Mouse (Mus musculus) ovary, adult 18-20 months (tissue): ENCODE data around the gene Pxmp4.

Experiments
- DNase-seq: peaks from one replicate; pipeline ENCODE4 v3.0.0; 2022; ENCODE audit warnings: low spot score, mixed read lengths

Pxmp4 gene

GRCm38 (mm10) chr2:154572996-154573395 lies 30.5 kb downstream of the Pxmp4 start:
- DNase-seq: no peak

DNA sequence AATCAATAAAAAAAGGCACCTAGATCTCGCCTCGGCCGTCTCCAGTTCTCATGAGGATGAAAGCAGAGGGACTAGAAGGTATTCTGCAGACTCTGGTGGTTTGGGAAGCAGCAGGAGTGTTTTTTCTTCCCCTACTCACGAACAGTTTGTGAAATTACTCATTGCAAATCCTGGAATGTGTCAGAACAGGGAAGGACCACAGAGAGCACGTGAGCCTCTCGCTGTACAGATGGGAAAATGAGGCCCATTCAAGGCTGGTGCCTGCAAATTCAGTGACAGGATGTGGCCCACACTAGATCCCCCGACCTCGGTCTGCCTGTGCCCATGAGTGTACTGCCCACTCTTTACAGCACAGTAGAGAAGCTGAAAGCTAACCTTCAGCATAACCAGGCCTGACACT lies 31.5 kb downstream of the Pxmp4 start:
- no peak for DNase-seq

DNA sequence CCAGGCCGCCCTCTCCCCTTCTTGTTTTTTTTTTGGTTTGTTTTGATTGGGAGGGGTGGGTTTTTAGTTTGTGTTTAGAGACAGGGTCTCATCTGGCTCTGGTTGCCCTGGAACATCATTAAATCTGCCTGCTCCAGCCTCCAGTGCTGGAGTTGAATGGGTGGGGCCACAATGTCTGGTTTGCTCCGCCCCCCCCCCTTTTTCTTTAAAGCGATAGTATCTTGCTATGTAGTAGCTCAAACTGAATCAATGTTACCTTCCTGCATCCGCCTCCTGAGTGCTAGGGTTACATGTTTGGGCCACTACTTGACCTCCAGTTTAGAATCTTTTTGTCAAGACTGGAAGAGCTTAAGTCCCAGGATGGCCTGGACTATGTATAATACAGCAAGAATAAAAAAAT lies 32.2 kb downstream of the Pxmp4 start:
- DNase-seq: no peak

DNA sequence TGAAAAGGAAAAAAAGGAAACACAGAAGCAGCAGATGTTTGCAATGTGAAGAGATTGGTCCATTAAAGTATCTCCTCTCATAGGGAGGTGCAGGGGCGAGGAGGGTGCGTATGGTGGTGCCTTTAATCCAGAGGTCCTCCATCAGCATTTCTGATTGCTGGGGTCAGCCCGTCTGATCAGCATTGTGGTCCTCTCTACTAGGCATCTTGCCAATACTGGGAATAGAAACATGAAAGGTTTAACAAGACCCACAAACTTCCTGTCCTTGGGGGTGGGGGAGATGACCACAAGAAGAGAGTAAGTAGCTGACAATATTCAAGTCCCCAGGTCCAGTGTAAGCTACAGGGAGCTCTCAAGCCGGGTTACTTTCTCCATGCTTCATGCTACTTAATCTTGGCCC lies 32.8 kb downstream of the Pxmp4 start:
- DNase-seq: no peak

DNA sequence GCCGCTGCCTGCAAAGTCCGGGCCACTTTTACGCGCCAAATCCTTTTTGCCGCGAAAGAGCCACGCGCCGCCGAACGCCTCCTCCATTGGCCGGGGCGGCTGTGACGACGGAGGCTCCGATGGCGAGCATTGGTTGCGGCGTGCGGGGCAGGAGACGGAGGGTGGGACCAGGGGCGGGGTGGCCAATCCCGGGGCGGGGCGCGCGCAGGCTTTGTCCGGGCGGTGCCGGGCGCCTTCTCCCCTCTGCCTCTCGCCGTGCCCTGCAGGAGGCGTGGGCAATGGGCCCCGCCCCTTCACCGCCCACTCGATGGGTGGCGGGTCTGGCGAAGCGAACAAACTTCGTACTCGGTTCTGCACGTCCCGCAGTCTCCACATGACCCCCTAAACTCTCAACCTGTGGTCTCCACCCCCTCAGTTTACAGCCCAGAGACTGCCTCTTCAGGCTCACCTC lies 33.6 kb downstream of the Pxmp4 start, which contains the start of gene E2f1:
Gene E2f1 (minus strand): TSS at position 57 of the 451 bp plus-strand sequence.
- DNase-seq: peak; percentile 91

- no peak for DNase-seq
These were observed 34.3 kb downstream of the Pxmp4 start for GRCm38 (mm10) chr2:154569071-154569748.

DNA sequence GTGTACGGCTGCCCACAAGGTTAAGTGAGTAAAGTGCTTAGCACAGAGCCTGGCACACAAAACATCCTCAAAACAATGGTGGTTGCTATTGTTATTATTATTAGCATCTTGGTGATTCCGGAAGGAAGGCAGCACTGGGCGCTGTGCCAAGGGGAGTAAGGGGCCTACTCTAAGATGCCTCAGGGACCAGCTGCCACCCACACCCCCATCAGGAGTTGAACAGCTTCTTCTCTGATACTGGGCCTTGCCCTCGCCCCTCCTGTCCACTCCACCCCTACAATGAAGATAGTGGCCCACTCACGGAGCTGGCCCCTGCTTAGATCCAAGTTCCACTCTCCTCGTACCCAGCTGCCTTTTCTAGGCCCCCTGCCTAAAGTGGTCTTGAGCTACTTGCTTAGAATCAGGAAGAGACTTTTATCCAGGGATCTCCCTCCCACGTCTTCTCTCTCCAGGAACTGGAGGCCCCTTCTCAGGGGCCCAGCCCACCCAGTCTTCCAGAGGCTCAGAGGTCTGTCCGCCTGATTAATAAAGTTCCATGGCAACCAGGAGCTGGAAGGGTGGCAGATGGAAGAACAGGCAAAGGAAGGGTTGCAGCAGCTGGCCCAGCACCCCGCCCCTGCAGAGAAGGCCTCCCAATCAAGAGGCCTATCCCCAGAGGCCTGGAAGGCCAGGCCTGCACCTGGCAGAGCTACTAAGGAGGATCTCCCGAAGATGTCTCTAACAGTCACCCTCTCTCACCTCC lies 35.0 kb downstream of the Pxmp4 start:
- DNase-seq: no peak

GRCm38 (mm10) chr2:154567766-154568165 lies 35.7 kb downstream of the Pxmp4 start:
- no peak for DNase-seq

DNA sequence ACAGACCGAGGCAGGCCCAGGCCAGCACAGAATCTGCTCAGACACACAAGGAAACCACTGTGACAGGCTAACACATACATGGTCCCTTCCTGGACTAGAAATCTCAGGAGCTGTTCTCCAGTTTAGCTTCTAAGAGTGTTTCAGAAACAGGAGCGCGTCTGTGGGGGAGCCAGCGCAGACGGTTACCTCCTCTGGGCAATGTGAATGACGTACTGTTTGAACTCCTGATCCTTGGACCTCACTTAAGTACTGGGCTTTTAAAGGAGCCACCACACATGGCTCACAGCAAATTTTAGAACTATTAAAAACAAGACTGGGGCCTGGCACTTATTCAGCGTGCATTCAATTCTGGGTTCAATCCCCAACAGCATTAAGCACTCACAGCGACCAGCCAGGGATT lies 36.9 kb downstream of the Pxmp4 start:
- no peak for DNase-seq

DNA sequence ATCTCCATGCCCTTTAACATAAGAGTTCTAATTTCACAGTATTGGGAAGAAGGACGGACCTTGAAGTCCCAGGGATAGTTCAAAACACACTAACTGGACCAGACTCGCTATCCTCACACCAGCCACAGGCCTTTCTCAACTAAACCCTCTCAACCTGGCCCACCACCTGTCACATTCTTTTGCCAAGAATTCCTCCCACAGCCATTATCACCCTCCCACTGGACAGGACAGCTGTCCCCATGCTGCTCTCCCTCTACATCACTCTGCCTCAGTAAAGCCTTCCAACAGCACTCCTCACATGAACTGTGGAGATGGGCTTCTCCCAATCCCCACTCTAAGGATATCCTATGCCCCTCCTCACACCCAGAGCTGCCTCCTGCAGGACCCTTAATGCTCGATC lies 37.9 kb downstream of the Pxmp4 start:
- DNase-seq: no peak

- no peak for DNase-seq
These were observed 39.8 kb downstream of the Pxmp4 start for GRCm38 (mm10) chr2:154563612-154564170.

DNA sequence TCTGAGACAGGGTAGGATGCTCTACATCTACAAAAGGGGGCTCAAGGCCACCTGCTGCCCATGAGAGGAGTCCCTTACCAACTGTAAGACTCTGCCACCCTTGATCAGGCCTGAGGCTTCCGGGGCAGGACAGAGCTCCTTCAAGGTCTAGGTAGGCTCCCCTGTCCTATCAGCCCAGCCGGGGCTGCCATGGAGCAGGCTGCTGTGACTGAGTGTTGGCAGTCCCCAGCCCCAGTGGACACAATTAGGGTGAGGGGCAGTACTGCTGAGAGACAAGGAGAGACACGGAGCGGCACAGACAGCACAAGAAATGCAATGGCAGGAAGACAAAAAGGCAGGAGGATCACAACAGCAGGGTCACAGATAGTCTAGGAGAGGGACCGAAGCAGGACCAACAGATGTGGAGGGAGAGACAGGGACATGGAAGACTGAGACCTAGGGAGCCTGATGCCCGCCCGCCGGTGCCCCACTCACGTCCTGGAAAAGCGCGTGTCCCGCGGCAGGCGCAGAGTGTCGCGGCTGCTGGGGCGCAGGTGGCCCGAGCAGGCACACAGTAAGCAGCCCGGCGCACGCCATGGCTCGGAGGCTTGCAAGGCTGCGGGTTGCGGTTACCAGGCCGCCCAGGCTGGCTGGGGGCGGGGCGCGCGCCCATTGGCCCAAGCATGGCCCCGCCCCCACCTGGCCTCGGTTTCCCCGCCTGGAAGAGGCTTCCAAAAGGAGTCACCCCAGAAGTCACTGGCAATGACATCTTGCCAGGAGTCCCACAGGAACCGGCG lies 45.1 kb downstream of the Pxmp4 start, which contains the start of gene Necab3:
Gene Necab3 (minus strand): TSS at position 627 of the 776 bp plus-strand sequence.
- no peak for DNase-seq

- peak; percentile 25 for DNase-seq
These were observed 46.2 kb downstream of the Pxmp4 start for GRCm38 (mm10) chr2:154557184-154557832.

DNA sequence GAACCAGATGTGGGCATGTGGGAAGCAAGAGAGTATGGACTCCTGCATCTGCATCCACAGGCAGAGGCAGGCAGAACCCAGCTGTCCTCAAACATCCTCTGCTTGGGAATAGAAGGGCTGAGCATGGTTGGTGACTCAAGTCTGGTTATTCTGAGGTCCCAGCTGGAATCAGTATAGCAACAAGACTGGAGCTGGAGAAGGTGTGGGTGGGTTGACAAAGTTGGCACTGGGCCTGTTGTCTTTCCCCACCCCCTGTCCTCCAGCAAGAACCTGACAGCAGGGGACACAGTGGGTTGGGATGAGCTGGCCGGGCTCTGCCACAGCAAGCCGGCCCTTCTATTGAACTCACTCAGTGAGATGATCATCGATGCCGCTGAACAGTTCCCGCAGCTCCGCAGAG lies 48.3 kb downstream of the Pxmp4 start:
- no peak for DNase-seq

DNA sequence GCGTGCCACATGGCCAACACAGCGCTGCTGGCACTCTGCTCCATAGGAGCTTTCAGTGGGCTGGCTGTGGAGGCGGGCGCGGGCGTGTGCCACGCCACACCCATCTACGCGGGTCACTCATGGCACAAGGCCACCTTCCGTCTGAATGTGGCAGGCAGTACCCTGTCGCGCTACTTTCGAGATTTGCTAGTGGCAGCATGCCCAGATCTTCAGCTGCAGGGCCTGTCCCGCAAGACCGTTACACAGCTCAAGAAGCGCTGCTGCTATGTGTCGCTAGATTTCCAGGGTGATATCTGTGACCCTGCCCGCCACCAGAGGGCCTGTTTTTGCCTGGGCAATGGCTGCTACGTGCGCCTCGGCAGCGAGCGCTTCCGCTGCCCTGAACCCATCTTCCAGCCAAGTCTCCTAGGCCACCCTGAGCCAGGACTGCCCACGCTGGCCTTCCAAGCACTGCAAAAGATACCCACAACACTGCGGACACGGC lies 51.0 kb downstream of the Pxmp4 start:
- DNase-seq: peak; percentile 47

DNA sequence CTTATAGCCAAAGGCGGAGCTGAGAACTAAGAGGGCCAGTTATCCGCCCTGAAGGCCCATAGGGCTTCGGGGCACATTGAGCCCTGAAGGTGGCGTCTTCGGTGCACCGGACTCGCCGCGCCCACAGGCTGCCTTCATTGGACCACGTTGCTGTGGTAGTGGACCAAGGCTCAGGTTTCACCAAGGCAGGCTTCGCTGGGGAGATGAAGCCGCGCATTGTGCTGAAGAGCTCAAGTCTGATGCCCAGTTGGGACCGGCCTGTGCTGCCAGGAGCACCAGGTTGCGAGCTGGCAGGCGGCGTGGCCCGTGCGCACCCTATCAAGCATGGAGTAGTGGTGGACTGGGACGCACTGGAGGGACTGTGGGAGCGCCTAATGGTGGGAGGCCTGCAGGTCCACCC lies 51.6 kb downstream of the Pxmp4 start:
- DNase-seq: no peak

DNA sequence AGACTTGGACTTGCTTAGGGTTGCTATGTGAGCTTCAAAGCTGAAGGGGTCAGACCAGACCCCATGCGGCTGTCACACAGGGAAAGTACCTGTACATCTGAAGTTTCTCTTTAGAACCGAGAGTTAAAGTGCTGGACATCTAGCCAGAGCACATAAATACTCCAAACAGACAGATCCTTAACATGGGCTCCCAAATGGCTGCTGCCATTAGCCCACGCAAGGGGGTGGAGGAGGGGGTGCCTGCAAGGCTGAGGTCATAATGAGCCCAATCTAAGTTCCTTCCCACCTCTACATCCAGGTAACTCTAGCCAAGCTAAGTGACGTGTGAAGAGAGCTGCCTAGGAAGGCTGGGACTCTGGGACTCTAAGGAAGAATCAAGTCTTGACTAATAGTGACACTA lies 52.0 kb downstream of the Pxmp4 start, which contains the start of gene Actl10:
Gene Actl10 (plus strand): TSS at position 301 of the 400 bp plus-strand sequence.
- DNase-seq: no peak

DNA sequence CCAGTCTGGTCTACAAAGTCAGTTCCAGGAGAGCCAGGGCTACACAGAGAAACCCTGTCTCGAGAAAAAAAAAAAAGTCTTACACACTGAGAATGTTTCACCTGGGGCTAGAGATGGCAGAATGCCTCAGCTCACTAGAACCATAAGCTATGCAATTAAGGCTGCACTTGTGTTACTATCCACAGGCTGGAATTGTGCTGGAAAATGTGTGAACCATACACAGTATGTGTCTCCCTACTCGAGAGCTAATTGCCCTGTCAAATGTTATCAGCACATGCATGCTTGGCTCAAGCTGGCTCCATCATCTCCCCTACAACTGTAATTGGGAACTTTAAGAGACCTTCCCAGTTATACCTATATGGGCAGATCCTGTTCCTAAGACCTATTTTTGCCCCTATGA lies 52.6 kb downstream of the Pxmp4 start:
- no peak for DNase-seq

- DNase-seq: no peak
These were observed 53.7 kb downstream of the Pxmp4 start for GRCm38 (mm10) chr2:154549886-154550189.

GRCm38 (mm10) chr2:154549127-154549885 lies 54.2 kb downstream of the Pxmp4 start:
- DNase-seq: peak; percentile 49

GRCm38 (mm10) chr2:154548688-154549087 lies 54.8 kb downstream of the Pxmp4 start:
- no peak for DNase-seq
